Mouse (Mus musculus) hindbrain, embryonic 16.5 days (tissue): ENCODE results near the gene Srl. TPM values are rescaled to one million over a fixed set of nuclear protein-coding genes. Genes with fewer than 3 reads are reported as not detected.

Source experiments
- ATAC-seq: fragments of 200-750 bp; cut with Nextera tagmentation; 2 replicates; pipeline ENCODE4 v1.8.0; 2017; ENCODE audit warnings: moderate TSS enrichment, moderate library complexity
- H3K27ac ChIP-seq: fragments of 300-500 bp; sonication (generic); 2 replicates; pipeline ENCODE4 v1.5.1; 2014; ENCODE audit warnings: low read depth, mild to moderate bottlenecking, control low read depth, low read length, moderate library complexity
- H3K27me3 ChIP-seq: fragments of 300-500 bp; sonication (generic); replicated peaks from 2 replicates; pipeline ENCODE4 v1.6.1; 2014; ENCODE audit warnings: low read length; ENCODE audit not compliant: control insufficient read depth, insufficient read depth
- H3K36me3 ChIP-seq: fragments of 300-500 bp; sonication (generic); 2 replicates; pipeline ENCODE4 v1.6.1; 2014; ENCODE audit warnings: mild to moderate bottlenecking, low read length, moderate library complexity, mixed read lengths; ENCODE audit not compliant: control insufficient read depth, insufficient read depth
- H3K4me1 ChIP-seq: fragments of 300-500 bp; sonication (generic); 2 replicates; pipeline ENCODE4 v1.6.1; 2014; ENCODE audit warnings: low read depth, low read length; ENCODE audit not compliant: control insufficient read depth, insufficient read depth
- H3K4me2 ChIP-seq: fragments of 300-500 bp; sonication (generic); 2 replicates; pipeline ENCODE4 v1.6.1; 2014; ENCODE audit warnings: mild to moderate bottlenecking, low read length, control low read depth, moderate library complexity
- H3K4me3 ChIP-seq: fragments of 300-500 bp; sonication (generic); 2 replicates; pipeline ENCODE4 v1.5.1; 2014; ENCODE audit warnings: mild to moderate bottlenecking, low read length, control low read depth, moderate library complexity
- H3K9ac ChIP-seq: fragments of 300-500 bp; sonication (generic); 2 replicates; pipeline ENCODE4 v1.6.1; 2014; ENCODE audit warnings: low read depth, mild to moderate bottlenecking, control low read depth, low read length, moderate library complexity
- H3K9me3 ChIP-seq: fragments of 300-500 bp; sonication (generic); 2 replicates; pipeline ENCODE4 v1.6.1; 2014; ENCODE audit warnings: mild to moderate bottlenecking, low read length, moderate library complexity; ENCODE audit not compliant: control insufficient read depth
- WGBS: fragments of 180-500 bp; shearing (Covaris S2); extraction: QIAGEN DNeasy Blood & Tissue Kit; methylation state at CpG from one replicate; pipeline ENCODE4 v1.1.7; 2014; 5-methylcytosine and 5-hydroxymethylcytosine counted together
- polyA plus RNA-seq: library from polyadenylated mRNA; unstranded; fragments of >200 nt; fragmentation: Nextera tagmentation; extraction: Ambion mirVana; gene quantifications from 2 replicates; pipeline ENCODE4 v1.2.1, GENCODE M21; 2015

Srl gene
- polyA plus RNA-seq, 1 experiment from 2014 or later: 16.3 TPM

DNA sequence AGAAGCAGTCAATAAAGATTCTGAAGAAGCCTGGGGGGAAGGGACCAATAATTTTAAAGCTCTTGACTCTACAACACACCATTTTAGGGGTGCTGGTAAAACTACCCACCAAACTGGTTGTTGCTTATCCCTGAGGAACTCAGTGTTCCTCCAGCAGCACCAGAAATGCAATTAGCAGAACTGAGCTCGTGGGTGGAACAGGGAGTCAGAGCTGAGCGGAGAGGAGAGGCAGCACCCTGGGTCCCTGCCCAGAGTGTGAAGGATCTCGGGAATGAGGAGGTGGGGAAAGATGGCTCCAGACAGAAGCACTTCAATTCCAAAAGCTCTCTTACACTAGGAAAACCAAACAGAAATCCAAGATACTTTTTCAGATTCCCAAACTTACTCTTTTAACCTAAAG, 68.9 kb downstream of the Srl start:
- Histone ChIP-seq H3K9me3 (no peaks in the 10 kb centered on the region), H3K4me3 (no peak overlapping the region), H3K27ac (no peak overlapping the region), H3K36me3 (no peaks in the 10 kb centered on the region), H3K9ac (no peak overlapping the region), H3K4me2 (no peak overlapping the region), H3K4me1 (peaks cover 2% of the 10 kb centered on the region; the same call in 1 of the 2 replicates), H3K27me3 (no peaks in the 10 kb centered on the region)
- WGBS: 63% methylated on average over 3 of the region's 3 CpGs
- no peak for ATAC-seq

GRCm38 (mm10) chr16:4469599-4470352, 71.8 kb downstream of the Srl start:
- H3K36me3 ChIP-seq: no peaks in the 10 kb centered on the region
- no peak overlapping the region for H3K4me3 ChIP-seq
- WGBS: 70% methylated on average over 10 of the region's 10 CpGs
- no peak overlapping the region for H3K4me2 ChIP-seq
- peaks cover 2% of the 10 kb centered on the region; the same call in 1 of the 2 replicates for H3K4me1 ChIP-seq
- no peaks in the 10 kb centered on the region for H3K27me3 ChIP-seq
- no peak for ATAC-seq
- no peaks in the 10 kb centered on the region for H3K9me3 ChIP-seq
- H3K27ac ChIP-seq: no peak overlapping the region
- no peak overlapping the region for H3K9ac ChIP-seq

GRCm38 (mm10) chr16:4464529-4465089, 77.0 kb downstream of the Srl start:
- no peak overlapping the region for H3K4me3 ChIP-seq
- WGBS: 84% methylated on average over 9 of the region's 9 CpGs
- no peak overlapping the region for H3K27ac ChIP-seq
- no peaks in the 10 kb centered on the region for H3K36me3 ChIP-seq
- H3K4me1 ChIP-seq: no peaks in the 10 kb centered on the region
- no peaks in the 10 kb centered on the region for H3K9me3 ChIP-seq
- H3K9ac ChIP-seq: no peak overlapping the region
- H3K4me2 ChIP-seq: no peak overlapping the region
- H3K27me3 ChIP-seq: no peaks in the 10 kb centered on the region
- ATAC-seq: no peak

DNA sequence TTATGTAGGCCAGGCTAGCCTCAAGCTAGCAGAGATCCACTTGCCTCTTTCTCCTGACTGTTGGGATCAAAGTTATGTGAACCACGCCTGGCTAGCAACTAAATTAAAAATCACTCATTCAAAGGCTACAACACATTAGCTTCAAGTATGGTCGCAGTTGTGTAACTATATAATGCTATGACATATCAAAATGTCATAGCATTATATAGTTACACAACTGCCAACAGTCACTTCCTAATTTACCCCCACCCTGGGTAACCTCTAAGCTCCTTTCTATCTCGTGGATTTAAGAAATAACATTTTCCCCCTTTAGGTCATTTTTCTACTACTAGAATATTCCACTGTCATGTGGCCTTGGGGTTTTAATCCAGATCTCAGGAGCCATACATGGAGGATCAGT, 83.7 kb downstream of the Srl start:
- ATAC-seq: no peak
- Histone ChIP-seq H3K4me1 (no peaks in the 10 kb centered on the region), H3K27me3 (no peaks in the 10 kb centered on the region), H3K4me3 (no peak overlapping the region), H3K4me2 (no peak overlapping the region), H3K27ac (no peak overlapping the region), H3K9ac (no peak overlapping the region), H3K36me3 (no peaks in the 10 kb centered on the region), H3K9me3 (no peaks in the 10 kb centered on the region)
- 87% methylated on average over 3 of the region's 3 CpGs for WGBS

DNA sequence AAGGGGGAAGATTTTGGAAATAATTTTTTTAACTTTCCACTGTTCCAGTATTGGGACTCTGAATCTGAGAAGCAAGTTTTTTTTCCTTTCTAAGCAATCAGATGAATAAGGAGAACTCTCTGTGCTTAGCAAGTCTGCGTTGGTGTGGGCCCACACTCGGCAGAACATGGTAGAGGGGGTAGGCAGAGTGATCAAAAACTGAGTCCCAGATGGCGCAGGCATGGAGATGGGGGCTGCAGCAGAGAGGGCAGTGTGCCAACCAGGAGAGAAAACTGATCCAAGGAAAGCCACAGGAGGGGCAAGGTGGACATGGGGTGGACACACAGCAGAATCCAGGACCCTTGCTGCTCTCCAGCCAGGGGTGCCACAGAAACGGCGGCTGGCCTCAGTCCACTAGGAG, 85.2 kb downstream of the Srl start:
- Histone ChIP-seq H3K27me3 (no peaks in the 10 kb centered on the region), H3K9me3 (no peaks in the 10 kb centered on the region), H3K9ac (no peak overlapping the region), H3K36me3 (no peaks in the 10 kb centered on the region), H3K27ac (no peak overlapping the region), H3K4me2 (no peak overlapping the region), H3K4me3 (no peak overlapping the region), H3K4me1 (no peaks in the 10 kb centered on the region)
- ATAC-seq: no peak
- 79% methylated on average over 5 of the region's 5 CpGs for WGBS

- H3K9me3 ChIP-seq: no peaks in the 10 kb centered on the region
- H3K4me1 ChIP-seq: no peaks in the 10 kb centered on the region
- 81% methylated on average over 4 of the region's 4 CpGs for WGBS
- no peak overlapping the region for H3K4me3 ChIP-seq
- H3K9ac ChIP-seq: no peak overlapping the region
- H3K27ac ChIP-seq: no peak overlapping the region
- no peaks in the 10 kb centered on the region for H3K27me3 ChIP-seq
- no peak for ATAC-seq
- H3K4me2 ChIP-seq: no peak overlapping the region
- no peaks in the 10 kb centered on the region for H3K36me3 ChIP-seq
These were observed 85.9 kb downstream of the Srl start for GRCm38 (mm10) chr16:4455693-4456092.

DNA sequence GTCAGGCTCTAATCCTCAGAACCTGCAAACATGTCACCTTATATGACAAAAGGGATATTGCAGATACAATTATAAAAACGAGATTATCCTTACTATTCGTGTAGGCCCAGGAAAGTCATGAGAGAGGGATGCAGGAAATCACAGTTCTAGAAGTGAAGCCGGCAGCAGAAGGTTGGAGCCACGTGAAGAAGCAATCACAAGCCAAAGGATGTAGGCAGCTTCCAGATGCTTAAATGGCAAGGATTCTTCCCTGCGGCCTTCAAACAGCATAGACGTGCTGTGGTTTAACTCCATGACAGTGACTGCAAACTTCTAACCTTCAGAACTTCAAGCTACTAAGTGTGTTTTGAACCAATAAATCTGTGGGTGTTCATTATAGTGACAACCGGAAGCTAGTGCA, 87.1 kb downstream of the Srl start:
- WGBS: 84% methylated on average over 7 of the region's 7 CpGs
- Histone ChIP-seq H3K27ac (no peak overlapping the region), H3K36me3 (no peaks in the 10 kb centered on the region), H3K9ac (no peak overlapping the region), H3K4me1 (no peaks in the 10 kb centered on the region), H3K4me2 (no peak overlapping the region), H3K27me3 (no peaks in the 10 kb centered on the region), H3K4me3 (no peak overlapping the region), H3K9me3 (no peaks in the 10 kb centered on the region)
- no peak for ATAC-seq

DNA sequence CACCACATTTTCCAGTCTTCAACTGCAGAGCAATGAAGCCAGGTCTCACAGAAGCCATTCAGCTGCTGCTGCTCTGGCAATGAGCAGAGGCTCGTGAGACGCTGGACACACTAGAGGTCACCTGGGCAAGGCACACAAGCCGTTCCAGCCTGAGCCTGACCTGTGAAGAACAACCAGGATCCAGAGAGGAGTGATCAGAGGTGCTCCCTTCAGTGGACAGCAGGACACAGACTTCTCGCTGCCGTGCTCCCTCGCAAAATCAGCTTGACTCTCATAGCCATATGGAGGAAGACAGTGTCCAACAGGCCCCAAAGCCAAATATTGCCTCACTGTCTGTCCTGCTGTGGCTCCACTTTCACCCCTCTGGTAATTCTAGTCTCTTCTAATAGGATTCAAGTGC, 92.2 kb downstream of the Srl start:
- H3K4me1 ChIP-seq: no peaks in the 10 kb centered on the region
- no peaks in the 10 kb centered on the region for H3K27me3 ChIP-seq
- no peaks in the 10 kb centered on the region for H3K36me3 ChIP-seq
- ATAC-seq: no peak
- no peaks in the 10 kb centered on the region for H3K9me3 ChIP-seq
- H3K27ac ChIP-seq: no peak overlapping the region
- WGBS: 93% methylated on average over 6 of the region's 6 CpGs
- H3K4me2 ChIP-seq: no peak overlapping the region
- H3K4me3 ChIP-seq: no peak overlapping the region
- H3K9ac ChIP-seq: no peak overlapping the region

GRCm38 (mm10) chr16:4448235-4448634, 93.4 kb downstream of the Srl start:
- no peak for ATAC-seq
- H3K4me3 ChIP-seq: no peak overlapping the region
- no peak overlapping the region for H3K27ac ChIP-seq
- H3K27me3 ChIP-seq: no peaks in the 10 kb centered on the region
- H3K9me3 ChIP-seq: no peaks in the 10 kb centered on the region
- H3K36me3 ChIP-seq: no peaks in the 10 kb centered on the region
- WGBS: 41% methylated on average over 9 of the region's 9 CpGs
- no peak overlapping the region for H3K9ac ChIP-seq
- H3K4me2 ChIP-seq: no peak overlapping the region
- H3K4me1 ChIP-seq: no peaks in the 10 kb centered on the region
